Mouse (Mus musculus) bone marrow macrophage, adult 2 months (primary cell): ENCODE data around the gene Nckap5.

Source experiments
- CTCF ChIP-seq: IDR thresholded peaks from 2 replicates; pipeline ENCODE4 v1.5.1; 2012; ENCODE audit warnings: low read depth, mild to moderate bottlenecking, low read length, moderate library complexity
- POLR2A ChIP-seq: IDR thresholded peaks from 2 replicates; pipeline ENCODE4 v1.6.1; 2012; ENCODE audit warnings: mild to moderate bottlenecking, low read depth, low read length, borderline replicate concordance

DNA sequence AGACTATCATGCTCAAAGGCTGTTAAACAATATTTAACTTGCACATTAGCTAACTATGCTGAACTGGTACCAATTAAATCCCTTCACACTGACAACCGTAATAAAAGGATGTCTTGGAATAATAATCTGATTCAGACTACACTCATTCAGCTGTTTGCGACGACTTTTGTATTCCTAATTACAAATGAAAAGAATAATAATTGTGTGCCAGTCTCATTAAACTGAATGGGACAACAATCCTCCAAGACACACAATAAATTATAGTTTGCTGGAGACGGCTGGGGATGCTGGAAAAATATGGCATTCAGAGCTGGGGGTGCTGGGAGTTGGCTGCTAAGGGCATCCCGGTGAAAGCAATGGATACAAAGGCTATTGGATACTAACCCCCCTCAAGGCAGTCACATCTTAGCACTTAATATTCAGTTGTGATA lies 818.9 kb downstream of the Nckap5 start:
- no peak for TF ChIP-seq CTCF
- TF ChIP-seq POLR2A = no peak
